Mouse (Mus musculus) gastrocnemius, adult 8-10 months (tissue): ENCODE measurements at regions not wholly inside any gene's neighbourhood (a gene's known extent, or its start where the extent isn't known, plus 50 kb on each side); places are given as distances from the start of the nearest gene placed in this dataset.
A peak's percentile ranks its signal among the peaks of the same experiment; 100 is the strongest.

ENCODE experiments used
- DNase-seq, 2 experiments: peaks; one replicate each; pipeline ENCODE4 v3.0.0; 2022; ENCODE audit warnings: low spot score in 2 of 2

- no peak for DNase-seq
Measured at GRCm38 (mm10) chr10:122515698-122516097, 67.4 kb downstream of the Avpr1a start.

DNA sequence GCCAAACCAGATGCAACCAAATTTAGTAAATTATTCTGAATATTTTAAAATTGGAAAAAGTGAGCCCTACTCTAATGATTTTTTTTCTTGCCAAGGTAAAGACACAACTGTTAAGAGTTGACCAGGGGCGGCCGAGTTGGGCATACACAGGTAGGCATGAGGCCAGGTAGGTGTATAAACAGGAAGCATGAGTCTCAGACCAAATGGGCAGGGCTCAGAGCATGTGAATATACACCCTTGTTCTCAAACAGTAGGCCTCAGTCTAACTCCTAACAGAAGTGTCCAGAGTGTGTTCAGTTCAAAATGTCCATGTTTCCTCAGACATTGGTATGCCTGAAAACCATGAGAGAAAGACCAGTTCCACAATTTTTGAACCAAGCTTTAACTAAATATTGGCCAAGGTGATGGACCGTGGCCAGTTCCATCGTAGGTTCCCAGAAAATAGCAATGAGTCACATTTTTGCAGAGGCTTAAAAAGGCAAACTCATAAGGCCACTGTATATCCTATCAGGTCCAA, 71.0 kb downstream of the Avpr1a start:
- DNase-seq, result no peak

GRCm38 (mm10) chr10:122519981-122520380, 71.7 kb downstream of the Avpr1a start:
- DNase-seq, result no peak

- DNase-seq, result no peak
Measured at GRCm38 (mm10) chr10:122522631-122523030, 74.3 kb downstream of the Avpr1a start.

GRCm38 (mm10) chr10:122525360-122525759, 77.1 kb downstream of the Avpr1a start:
- no peak for DNase-seq

GRCm38 (mm10) chr10:122525807-122526206, 77.5 kb downstream of the Avpr1a start:
- no peak for DNase-seq

GRCm38 (mm10) chr10:122528222-122528621, 79.9 kb downstream of the Avpr1a start:
- DNase-seq, result no peak

DNA sequence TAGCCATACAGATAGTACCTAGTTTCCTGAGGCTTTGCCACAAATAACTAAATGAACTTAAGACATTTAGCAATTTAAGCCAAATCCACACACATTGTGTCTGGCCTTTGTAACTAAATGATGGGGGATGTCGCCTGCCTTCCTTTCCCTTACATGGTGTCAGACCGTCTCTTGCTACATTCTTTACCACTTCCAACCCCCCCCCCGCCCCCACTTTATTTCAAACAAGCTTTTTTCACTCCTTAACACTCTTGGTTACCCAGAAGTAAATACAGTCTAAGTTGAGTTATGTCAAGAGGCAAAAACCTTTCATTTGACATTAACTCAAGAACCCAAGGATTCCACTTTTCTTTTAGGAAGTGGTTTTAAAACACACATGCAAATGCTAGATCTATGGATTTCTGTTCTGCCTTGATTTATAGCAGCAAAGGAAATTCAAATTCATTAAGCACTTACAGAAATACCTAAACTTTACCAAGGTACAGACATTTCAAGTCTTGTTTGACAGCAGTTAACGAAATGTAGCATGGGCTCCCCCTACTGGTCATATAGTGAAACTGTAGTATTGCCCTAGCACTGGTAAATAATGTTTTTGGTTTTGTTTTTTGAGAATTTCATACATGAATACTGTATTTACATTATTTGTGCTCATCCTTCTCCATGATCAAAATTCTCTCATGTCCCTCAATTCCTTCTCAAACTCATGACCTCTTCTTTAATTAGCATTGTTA, 80.8 kb downstream of the Avpr1a start:
- no peak for DNase-seq

DNA sequence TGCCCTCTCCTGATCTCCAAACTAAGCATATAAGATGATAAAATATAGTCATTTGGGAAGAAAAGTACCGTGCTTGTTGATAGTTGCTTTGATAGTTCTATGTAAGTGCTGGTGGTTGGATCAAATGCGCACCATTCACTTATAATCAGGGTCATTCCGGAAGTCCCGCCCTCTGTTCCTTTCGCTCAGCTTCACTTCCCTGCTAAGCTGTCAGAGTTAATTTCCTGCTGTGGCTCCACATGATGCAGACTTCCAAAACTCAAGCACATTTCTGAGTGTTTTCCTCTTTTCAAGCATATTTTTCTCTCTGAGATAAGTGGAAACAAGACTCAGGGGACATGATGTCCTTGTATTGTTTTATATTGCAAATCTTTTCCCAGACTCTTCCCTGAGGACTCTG, 86.4 kb downstream of the Avpr1a start:
- peak in 1 of 2 experiments; percentile 5 for DNase-seq

DNA sequence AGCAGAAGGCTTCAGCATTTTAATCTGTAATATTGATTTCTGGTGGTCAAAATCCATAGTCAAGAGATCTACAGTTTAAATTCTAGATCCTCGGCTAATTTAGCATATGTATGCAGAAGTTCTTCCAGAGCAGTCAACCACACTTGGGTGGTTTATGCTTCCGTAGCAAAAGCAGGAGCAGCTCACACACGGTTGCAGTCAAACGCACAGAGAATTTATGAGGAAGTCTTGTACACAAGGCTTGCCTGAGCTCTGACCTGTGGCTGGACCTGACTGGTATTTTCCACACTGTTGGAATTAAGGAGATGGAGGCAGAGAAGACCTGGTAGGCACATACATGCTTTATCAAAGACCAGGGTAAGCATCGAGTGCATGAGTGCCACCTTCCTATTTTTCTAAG, 86.8 kb downstream of the Avpr1a start:
- no peak for DNase-seq

DNA sequence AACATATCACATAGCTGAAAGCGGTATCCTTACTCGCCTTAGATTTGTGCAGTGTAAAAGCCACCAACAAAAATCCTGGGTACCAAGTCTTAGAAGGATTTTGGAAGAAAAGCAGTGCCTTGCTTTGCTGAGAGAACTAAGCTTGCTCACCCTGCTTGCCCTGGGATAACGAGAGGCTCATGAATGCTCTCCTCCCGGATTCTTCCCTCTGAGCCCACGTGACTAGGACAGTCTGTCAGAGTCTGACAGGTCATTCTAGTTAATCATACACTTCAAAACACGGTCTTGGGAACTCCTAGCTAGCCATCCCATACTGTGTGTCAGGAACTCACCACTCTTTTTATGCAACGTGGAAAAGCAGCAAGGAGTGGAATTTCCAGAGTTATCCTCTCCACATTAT, 91.4 kb downstream of the Avpr1a start:
- no peak for DNase-seq

- no peak for DNase-seq
Measured at GRCm38 (mm10) chr10:122542573-122542972, 94.3 kb downstream of the Avpr1a start.

GRCm38 (mm10) chr10:122544096-122544720, 95.9 kb downstream of the Avpr1a start:
- no peak for DNase-seq

- DNase-seq, result no peak
Measured at GRCm38 (mm10) chr10:122545029-122545428, 96.7 kb downstream of the Avpr1a start.

- no peak for DNase-seq
Measured at GRCm38 (mm10) chr10:122551586-122551985, 103.3 kb downstream of the Avpr1a start.

GRCm38 (mm10) chr10:122553124-122553822, 105.0 kb downstream of the Avpr1a start:
- no peak for DNase-seq

DNA sequence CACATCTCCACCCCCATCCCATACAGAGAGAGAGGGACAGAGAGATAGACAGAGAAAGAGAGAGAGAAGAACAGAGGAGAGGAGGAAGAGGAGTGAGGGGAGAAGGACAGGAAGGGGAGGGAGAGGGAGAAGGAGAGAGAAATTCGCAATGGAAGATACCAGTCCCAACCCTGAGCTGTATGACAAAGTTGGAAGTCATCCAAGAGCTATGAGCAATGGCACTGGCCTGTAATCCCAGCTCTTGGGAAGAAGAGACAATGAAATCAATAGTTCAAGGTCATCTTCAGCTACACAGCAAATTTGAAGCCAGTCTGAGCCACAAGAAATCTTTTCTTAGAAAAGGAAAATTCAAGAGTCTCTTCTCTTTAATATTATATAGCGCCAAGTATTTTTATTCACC, 105.6 kb downstream of the Avpr1a start:
- no peak for DNase-seq

DNA sequence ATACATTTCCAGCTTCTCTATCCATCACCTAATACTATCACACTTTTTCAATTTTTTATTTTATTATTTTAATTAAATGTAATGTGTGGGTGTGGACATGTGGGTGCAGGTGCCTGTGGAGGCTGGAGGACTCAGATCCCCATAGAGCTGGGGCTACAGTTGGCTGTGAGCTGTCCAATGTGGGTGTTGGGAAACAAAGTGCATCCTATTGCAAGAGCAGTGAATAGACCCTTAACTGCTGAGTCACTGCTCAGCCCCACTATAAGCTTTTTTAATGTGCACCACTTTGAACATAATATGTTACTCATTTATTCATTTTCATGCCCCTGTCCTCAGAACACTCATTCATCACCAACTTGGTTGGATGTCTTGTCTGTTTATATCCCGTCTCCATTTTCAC, 110.4 kb downstream of the Avpr1a start:
- no peak for DNase-seq

DNA sequence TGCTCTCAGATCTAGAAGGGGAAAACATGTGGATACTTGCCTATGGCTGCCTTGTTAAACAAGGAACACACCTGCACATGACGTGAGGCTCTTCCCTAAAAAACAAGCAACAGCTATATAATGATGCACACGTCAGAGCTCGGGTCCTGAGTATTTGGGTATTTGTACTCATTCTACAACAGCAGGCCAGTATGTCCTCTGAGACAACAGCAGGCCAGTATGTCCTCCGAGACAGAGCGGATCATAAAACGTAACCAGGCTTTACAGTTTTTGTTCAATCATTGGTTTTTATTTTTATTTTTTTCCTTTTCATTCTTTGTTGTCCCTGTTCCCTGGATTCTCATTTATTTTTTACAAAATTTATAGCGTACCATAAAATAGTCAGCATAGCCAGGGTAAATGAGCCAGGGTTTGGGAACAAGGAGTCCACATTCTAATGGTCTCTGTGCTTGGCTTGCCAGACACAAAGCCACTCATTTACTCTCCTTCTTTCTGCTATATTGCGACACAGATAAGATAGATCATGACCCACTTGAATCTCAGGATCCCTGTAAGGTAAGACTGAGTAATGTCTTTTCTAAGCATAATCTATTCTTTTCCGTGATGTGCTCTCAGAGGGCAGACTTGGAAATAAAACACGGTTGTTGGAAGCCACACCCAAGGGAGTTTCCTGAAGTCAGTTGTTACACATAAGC, 111.8 kb downstream of the Avpr1a start:
- DNase-seq, result no peak

DNA sequence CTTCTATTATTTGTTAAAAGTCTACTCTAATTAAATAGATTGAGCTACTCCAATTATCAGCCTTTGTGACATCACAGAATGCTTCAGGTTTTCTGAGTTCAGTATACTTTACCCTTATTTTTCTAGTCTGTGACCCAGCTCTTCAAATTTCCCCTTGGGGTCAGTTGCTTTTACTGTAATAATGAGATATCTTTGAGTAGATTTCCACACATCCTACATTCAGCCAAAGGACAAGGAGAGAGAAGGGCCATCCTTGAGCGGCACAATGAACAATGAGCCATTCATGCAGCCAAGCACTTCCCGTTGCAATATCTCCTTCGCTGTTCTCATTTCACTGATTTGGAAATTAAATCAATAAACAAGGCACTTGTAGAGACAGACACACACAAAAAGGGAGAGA, 113.6 kb downstream of the Avpr1a start:
- no peak for DNase-seq

GRCm38 (mm10) chr10:122562542-122562941, 114.2 kb downstream of the Avpr1a start:
- no peak for DNase-seq

- DNase-seq, result no peak
Measured at GRCm38 (mm10) chr10:122563973-122564372, 114.6 kb upstream of the Ppm1h start.
